Mouse (Mus musculus) activated CD4-positive, CD25-positive, alpha-beta regulatory T cell, adult 4 months (primary cell): ENCODE measurements around the gene Dzip3. TPM values are rescaled to one million over a fixed set of nuclear protein-coding genes. Genes with fewer than 3 reads are reported as not detected.

ENCODE experiments used
- ATAC-seq: one replicate; pipeline ENCODE4 v1.8.0; 2017
- polyA plus RNA-seq, 2 experiments: library from polyadenylated mRNA; unstranded; fragments of 100-300 nt; shearing (Covaris generic); gene quantifications; one replicate each; pipeline ENCODE4 v1.2.1; 2017

Gene Dzip3
- 1 to 10 TPM; 3.8 to 4.1 TPM for polyA plus RNA-seq

DNA sequence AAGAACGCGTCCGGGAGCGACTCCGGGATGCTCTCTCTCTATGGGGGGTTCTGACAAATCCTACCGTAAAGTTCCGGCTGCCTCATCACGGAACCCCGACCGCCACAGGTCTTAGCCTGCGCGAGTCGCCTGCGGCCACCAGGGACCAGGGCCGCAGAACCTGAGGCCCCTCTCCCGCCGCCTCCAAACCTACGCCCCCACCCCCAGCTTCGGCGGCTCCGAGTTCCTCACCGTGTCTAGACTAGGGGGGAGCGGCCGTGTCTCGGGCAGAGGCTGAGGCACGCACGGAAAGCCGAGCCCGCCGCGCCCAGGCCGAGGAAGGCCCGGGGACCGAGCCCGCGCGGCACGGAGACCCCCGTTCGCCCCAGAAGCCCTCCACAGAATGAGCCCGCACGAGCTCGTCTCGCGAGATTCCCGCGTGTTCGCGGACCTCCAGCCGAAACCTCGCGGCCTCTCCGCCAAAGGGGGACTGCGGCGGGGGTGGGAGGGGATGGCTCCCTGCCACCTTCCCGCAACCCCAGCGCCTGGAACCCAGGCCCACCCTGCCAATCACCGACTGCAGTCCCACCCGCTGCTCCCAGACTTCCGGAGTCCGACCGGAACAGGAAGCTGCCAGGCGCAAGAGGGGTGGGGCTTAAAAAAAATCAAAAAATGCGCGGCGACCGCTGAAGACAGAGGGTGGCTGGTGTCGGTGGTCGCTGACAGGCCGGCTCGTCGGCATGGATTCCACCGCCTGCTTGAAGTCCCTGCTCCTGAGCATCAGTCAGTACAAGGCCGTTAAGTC lies at the start of gene Dzip3, which contains the start of gene Cip2a:
Dzip3 (minus strand) TSS at position 607 of the 784 bp plus-strand sequence.
Cip2a (plus strand) TSS at position 627 of the 784 bp plus-strand sequence.
- ATAC-seq: peak; percentile 63

GRCm38 (mm10) chr16:49040554-49041221 lies 46.7 kb upstream of the Dzip3 start:
- ATAC-seq: no peak

- no peak for ATAC-seq
Observed at GRCm38 (mm10) chr16:49037771-49038170, 43.8 kb upstream of the Dzip3 start.

DNA sequence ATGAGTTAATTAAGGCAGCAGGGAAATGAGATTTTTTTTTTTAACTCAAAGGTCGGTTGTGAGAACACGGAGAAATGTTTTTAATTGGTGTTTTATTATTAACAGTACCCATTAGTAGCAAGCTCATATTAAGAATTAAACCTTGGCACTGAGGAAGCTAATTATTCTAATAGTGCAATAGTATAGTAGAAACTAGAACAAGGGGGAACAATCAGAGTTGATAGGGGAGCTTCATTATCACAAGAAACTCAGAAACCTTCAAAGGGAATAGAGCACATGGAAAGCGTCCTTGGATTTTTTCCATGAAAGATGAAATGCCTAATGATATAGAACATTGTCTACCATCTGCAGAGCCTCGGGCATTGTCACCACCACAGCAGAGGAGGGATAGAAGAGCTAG lies 41.9 kb upstream of the Dzip3 start:
- no peak for ATAC-seq

GRCm38 (mm10) chr16:49016620-49017332 lies 22.8 kb upstream of the Dzip3 start:
- peak; percentile 76 for ATAC-seq

GRCm38 (mm10) chr16:49004151-49004550 lies 10.2 kb upstream of the Dzip3 start:
- no peak for ATAC-seq

DNA sequence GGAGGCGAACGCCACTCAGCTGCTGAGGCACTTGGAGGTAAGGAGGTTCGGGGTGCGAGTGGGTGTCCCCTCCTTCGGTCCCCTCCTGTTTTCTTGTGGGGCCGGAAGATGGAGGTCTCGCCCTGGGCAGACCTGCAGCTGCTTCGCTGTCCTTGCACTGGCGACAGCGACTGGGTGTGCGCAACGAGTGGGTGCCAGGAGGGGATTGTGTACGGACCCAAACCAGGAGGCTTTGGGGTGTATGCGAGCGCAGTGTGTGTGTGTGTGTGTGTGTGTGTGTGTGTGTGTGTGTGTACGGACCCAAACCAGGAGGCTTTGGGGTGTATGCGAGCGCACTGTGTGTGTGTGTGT lies 353 bp upstream of the Dzip3 start:
- peak; percentile 8 for ATAC-seq

- peak; percentile 29 for ATAC-seq
Observed at GRCm38 (mm10) chr16:48993231-48993558, 770 bp downstream of the Dzip3 start.

GRCm38 (mm10) chr16:48992437-48993230 lies 1.3 kb downstream of the Dzip3 start:
- peak; percentile 74 for ATAC-seq

GRCm38 (mm10) chr16:48989700-48990099 lies 4.3 kb downstream of the Dzip3 start:
- ATAC-seq: no peak

DNA sequence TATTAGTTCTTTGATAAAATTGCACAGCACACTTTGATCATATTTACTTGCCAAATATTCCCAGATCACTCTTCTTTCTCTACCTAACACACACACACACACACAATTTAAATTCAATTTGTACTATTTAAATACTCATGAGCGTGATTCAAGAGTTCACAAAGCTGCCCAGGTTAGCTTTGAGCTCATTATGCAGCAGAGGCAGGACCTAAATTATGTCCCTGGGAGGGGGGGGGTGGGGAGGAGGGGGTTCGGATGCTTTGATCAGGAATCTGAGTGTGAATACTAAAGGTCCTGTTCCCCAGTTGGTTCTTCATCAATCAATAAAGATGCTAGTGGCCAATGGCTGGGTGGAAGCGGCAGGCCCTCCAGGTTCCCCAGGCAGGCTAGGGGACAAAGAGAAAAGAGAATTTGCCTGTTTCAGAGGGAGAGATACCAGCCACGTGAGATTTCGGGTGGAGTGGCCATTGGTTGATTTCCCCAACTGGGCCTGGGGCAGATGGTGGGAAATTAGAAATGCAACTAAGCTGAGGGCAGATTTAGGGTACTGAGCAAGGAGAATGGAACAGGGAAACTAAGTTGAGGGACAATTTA lies 8.8 kb downstream of the Dzip3 start:
- no peak for ATAC-seq

DNA sequence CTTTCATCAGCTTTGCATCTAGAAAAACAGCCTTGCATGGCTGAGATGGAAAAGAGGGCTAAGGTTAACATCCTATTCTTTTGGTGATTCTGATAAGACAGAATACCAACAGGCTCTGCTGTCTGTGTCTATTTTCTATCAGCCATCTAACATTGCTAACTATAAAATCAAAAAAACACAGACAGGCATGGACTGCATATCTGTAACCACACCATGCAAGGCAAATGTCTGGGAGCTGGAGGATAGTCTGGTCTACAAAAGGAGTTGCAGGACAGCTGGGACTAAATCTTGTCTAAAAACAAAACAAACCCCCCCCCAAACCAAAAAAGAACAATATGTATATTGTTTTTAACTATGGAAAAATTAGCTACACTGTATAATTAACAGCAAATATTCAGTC lies 14.0 kb downstream of the Dzip3 start:
- ATAC-seq: no peak

DNA sequence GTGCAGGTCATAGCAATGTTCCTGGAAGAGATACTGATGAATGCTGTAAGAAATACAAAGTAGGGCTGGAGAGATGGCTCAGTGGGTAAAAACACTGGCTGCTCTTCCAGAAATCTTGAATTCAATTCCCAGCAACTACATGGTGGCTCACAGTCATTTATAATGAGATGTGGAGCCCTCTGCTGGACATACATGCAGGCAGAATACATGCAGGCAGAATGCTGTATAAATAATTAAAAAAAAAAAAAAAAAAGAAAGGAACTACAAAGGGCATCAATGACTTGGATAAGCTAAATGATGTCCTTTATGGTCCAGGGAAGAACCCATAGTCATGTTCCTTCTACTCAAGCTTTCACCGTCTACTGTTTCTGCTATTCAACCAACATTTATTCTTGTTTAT lies 20.4 kb downstream of the Dzip3 start:
- ATAC-seq: peak; percentile 75

DNA sequence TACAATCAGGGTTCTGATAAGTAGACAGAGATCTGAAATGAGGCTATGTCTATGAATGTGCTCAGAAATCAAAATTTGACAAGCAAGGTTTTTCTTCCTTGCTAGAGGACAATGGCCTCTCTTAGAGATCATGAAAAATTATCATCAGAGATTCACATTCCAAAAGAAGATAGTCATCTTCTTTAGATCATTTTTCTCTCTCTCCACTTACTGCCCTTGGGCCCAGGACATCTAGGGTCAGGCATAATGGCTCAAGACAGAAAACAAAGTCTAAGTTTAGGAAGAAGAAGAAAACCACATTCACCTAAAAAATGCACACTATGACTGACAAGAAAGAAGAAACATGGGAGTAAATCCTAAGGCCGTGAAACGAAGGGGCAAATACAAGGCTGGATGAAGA lies 21.0 kb downstream of the Dzip3 start:
- ATAC-seq: no peak

- peak; percentile 36 for ATAC-seq
Observed at GRCm38 (mm10) chr16:48941805-48942204, 52.2 kb downstream of the Dzip3 start.

GRCm38 (mm10) chr16:48923724-48924123 lies 70.2 kb downstream of the Dzip3 start:
- ATAC-seq: no peak

DNA sequence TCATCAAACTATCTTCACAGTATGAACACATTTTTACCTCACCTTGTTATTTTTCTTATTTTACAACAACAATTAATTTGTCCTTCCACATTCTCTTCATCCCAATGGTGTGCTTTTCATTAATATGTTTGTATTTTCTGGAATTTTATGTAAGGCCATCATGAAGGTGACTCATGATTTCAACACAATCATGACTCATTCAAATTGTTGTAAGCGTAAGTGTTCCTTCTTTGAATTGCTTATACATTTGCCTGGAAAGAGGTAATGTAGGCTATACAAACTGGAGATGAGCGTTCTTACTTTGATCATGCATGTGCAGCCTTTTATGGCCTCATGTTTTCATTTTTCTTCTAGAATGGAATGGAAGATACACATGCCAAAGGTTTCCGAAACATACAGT lies 80.8 kb downstream of the Dzip3 start:
- no peak for ATAC-seq

- ATAC-seq: no peak
Observed at GRCm38 (mm10) chr16:48911184-48911583, 82.8 kb downstream of the Dzip3 start.

GRCm38 (mm10) chr16:48899868-48900267 lies 94.1 kb downstream of the Dzip3 start:
- no peak for ATAC-seq

DNA sequence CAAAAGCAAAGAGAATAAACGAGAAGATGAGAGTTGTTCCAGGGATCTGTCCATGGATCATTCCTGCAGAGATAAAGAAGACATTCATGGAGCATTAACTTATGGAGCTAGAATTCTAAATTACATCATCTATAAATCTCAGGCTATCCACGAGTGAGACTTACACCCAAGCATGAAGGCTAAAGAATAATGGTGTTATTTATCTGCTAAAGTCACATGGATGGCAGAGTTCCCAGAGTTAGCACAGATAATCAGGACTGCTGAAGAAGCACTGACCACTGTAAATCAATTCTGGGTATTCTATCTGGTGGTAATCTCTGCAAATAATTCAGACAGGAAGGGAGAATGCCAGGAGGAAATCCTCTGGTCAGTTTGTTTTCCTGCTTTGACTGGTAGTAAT lies 103.2 kb downstream of the Dzip3 start:
- ATAC-seq: no peak
